Comparison of ENCODE assay signal across 9 mouse cellular contexts in genomic region chr2:68430493-68430892, GRCm38 (mm10). TPM values are rescaled to one million over a fixed set of nuclear protein-coding genes. Genes with fewer than 3 reads are reported as not detected.
DNase-seq lines count a peak whose midpoint lies in the region; ATAC-seq and TF ChIP-seq lines count a peak whose summit lies in the region.
"Had no signal": no experiment of that assay in that cellular context is flagged by ENCODE, and none has a peak within 500 bp of the region (broad histone marks: within the 10 kb centered on the region; RNA-seq: fewer than 3 reads in every experiment).

No protein-coding gene starts in this region.

- no peak for DNase-seq in limb, embryonic 11.5 days (ENCODE audit: low spot score)
- DNase-seq in limb, embryonic 10.5 days (ENCODE audit: low spot score) = no peak
- DNase-seq in lung, adult 2 months = no peak
- DNase-seq in thymus, adult 18-20 months = peak; percentile 69 to 79
- DNase-seq in gastrocnemius, adult 18-20 months (ENCODE audit: low spot score) = no peak
- DNase-seq in right cerebral cortex, postnatal 36 days (ENCODE audit: low spot score in 2 of 2) = no peak

- H3K4me3 ChIP-seq in limb, embryonic 11.5 days (ENCODE audit: low read depth, low read length) = no peak overlapping the region
- H3K4me3 ChIP-seq in limb, embryonic 10.5 days = no peak overlapping the region
- H3K4me3 ChIP-seq in embryonic fibroblast, embryonic 13.5 days (ENCODE audit: insufficient read depth, low read length) = no peak overlapping the region
- no peak overlapping the region for H3K4me3 ChIP-seq in lung, adult 2 months (replicated peaks; ENCODE audit: extremely low read depth, low read depth, low read length)
- H3K4me3 ChIP-seq in hindbrain, embryonic 13.5 days = no peak overlapping the region
- H3K4me3 ChIP-seq: embryonic facial prominence, embryonic 15.5 days had no signal

- no peaks in the 10 kb centered on the region for H3K27me3 ChIP-seq in limb, embryonic 11.5 days (ENCODE audit: control insufficient read depth, insufficient read depth, low read length)
- no peaks in the 10 kb centered on the region for H3K27me3 ChIP-seq in limb, embryonic 10.5 days (ENCODE audit: low read depth, poor library complexity, severe bottlenecking)
- H3K27me3 ChIP-seq in hindbrain, embryonic 13.5 days = no peaks in the 10 kb centered on the region
- H3K27me3 ChIP-seq: embryonic facial prominence, embryonic 15.5 days had no signal

- WGBS in limb, embryonic 11.5 days = 78% methylated on average over 5 of the region's 5 CpGs
- WGBS in limb, embryonic 10.5 days = 84% methylated on average over 5 of the region's 5 CpGs
- 40% methylated on average over 5 of the region's 5 CpGs for WGBS in lung, adult 2 months
- 88% methylated on average over 5 of the region's 5 CpGs for WGBS in hindbrain, embryonic 13.5 days

- H3K4me2 ChIP-seq in limb, embryonic 11.5 days (ENCODE audit: low read depth, severe bottlenecking) = no peak overlapping the region
- no peak overlapping the region for H3K4me2 ChIP-seq in hindbrain, embryonic 13.5 days
- H3K4me2 ChIP-seq: embryonic facial prominence, embryonic 15.5 days had no signal

- H3K27ac ChIP-seq in limb, embryonic 11.5 days (replicated peaks; ENCODE audit: low read depth, low read length) = no peak overlapping the region
- no peak overlapping the region for H3K27ac ChIP-seq in limb, embryonic 10.5 days
- H3K27ac ChIP-seq in embryonic fibroblast, embryonic 13.5 days (ENCODE audit: insufficient read depth, low read length) = no peak overlapping the region
- H3K27ac ChIP-seq in hindbrain, embryonic 13.5 days = no peak overlapping the region
- H3K27ac ChIP-seq: embryonic facial prominence, embryonic 15.5 days had no signal

- peaks cover 4% of the 10 kb centered on the region for H3K4me1 ChIP-seq in limb, embryonic 11.5 days (ENCODE audit: control insufficient read depth, insufficient read depth, low read length)
- peaks cover 49% of the 10 kb centered on the region for H3K4me1 ChIP-seq in limb, embryonic 10.5 days
- H3K4me1 ChIP-seq in embryonic fibroblast, embryonic 13.5 days (ENCODE audit: control insufficient read depth, insufficient read depth, low read length) = peaks cover 4% of the 10 kb centered on the region; the same call in 1 of the 2 replicates
- H3K4me1 ChIP-seq in lung, adult 2 months (ENCODE audit: control insufficient read depth, insufficient read depth, low read length) = peaks cover 7% of the 10 kb centered on the region
- peaks cover 19% of the 10 kb centered on the region for H3K4me1 ChIP-seq in hindbrain, embryonic 13.5 days (replicated peaks)

- no peak for TF ChIP-seq POLR2A in embryonic fibroblast, embryonic 13.5 days (IDR thresholded peaks at IDR 0.05; ENCODE audit: low read depth, low read length)
- TF ChIP-seq POLR2A in lung, adult 2 months (IDR thresholded peaks at IDR 0.05; ENCODE audit: borderline replicate concordance, extremely low read depth, low read depth, low read length) = no peak

- TF ChIP-seq CTCF in embryonic fibroblast, embryonic 13.5 days (IDR thresholded peaks at IDR 0.05; ENCODE audit: borderline replicate concordance, insufficient read depth, low read length) = peak; percentile 31; the same call in 1 of the 2 replicates
- TF ChIP-seq CTCF in lung, adult 2 months (IDR thresholded peaks at IDR 0.05; ENCODE audit: insufficient read depth, low read length) = peak; percentile 60

- no peaks in the 10 kb centered on the region for H3K36me3 ChIP-seq in limb, embryonic 11.5 days (ENCODE audit: control insufficient read depth, insufficient read depth, low read length)
- 0 out of 2 replicates have a peak, but pooled peaks cover 5% of the 10 kb centered on the region for H3K36me3 ChIP-seq in limb, embryonic 10.5 days
- no peaks in the 10 kb centered on the region for H3K36me3 ChIP-seq in hindbrain, embryonic 13.5 days
- H3K36me3 ChIP-seq: embryonic facial prominence, embryonic 15.5 days had no signal

- no peaks in the 10 kb centered on the region for H3K9me3 ChIP-seq in limb, embryonic 11.5 days (ENCODE audit: control insufficient read depth, low read length)
- no peaks in the 10 kb centered on the region for H3K9me3 ChIP-seq in limb, embryonic 10.5 days (replicated peaks)
- H3K9me3 ChIP-seq in hindbrain, embryonic 13.5 days = no peaks in the 10 kb centered on the region
- H3K9me3 ChIP-seq: embryonic facial prominence, embryonic 15.5 days had no signal

- no peak overlapping the region for H3K9ac ChIP-seq in limb, embryonic 11.5 days (ENCODE audit: low read length)
- H3K9ac ChIP-seq in hindbrain, embryonic 13.5 days = no peak overlapping the region
- H3K9ac ChIP-seq: embryonic facial prominence, embryonic 15.5 days had no signal

- ATAC-seq in limb, embryonic 11.5 days (ENCODE audit: insufficient number of reproducible peaks, low FRiP score, low TSS enrichment, low read depth) = peak; percentile 26; the same call in 1 of the 2 replicates
- no peak for ATAC-seq in hindbrain, embryonic 13.5 days (ENCODE audit: low FRiP score)

RNA-seq across cellular contexts. Expression of gene Stk39, which starts 41.6 kb away (rescaled TPM):
- polyA plus RNA-seq in limb, embryonic 11.5 days (2014; fragmentation: Nextera tagmentation; extraction: Ambion mirVana) = 22.3 and 25.3 TPM in 2 replicates
- polyA plus RNA-seq in limb, embryonic 10.5 days (2016; fragmentation: Nextera tagmentation; extraction: Ambion mirVana) = 22.1 and 27.9 TPM in 2 replicates
- 26.3 and 26.4 TPM in 2 replicates for polyA plus RNA-seq in embryonic fibroblast, embryonic 13.5 days (2011; ENCODE audit: insufficient read length, low read depth, missing spikeins)
- polyA plus RNA-seq in lung, adult 2 months (2012; rRNA removed) = 3.6 TPM in 2 replicates
- 1 to 10 TPM; 2.1 to 2.8 TPM for total RNA-seq in gastrocnemius, adult 18-20 months (2021)
- 36.8 and 39.4 TPM in 2 replicates for polyA plus RNA-seq in hindbrain, embryonic 13.5 days (2015; fragmentation: Nextera tagmentation; extraction: Ambion mirVana)

Comparison
In these comparisons a context has a peak if more than half of its experiments do, and no peak if none do; other contexts are left out.
1. DNase-seq: peak in thymus, adult 18-20 months (2 of 2); none in limb, embryonic 11.5 days (single experiment), limb, embryonic 10.5 days (single experiment), lung, adult 2 months (single experiment), gastrocnemius, adult 18-20 months (single experiment) and right cerebral cortex, postnatal 36 days (0 of 2).